Mouse (Mus musculus) neural tube, postnatal 0 days (tissue): ENCODE data around the gene Casc3. TPM values are rescaled to one million over a fixed set of nuclear protein-coding genes. Genes with fewer than 3 reads are reported as not detected.

Source experiments
- polyA plus RNA-seq: library from polyadenylated mRNA; unstranded; fragments of >200 nt; fragmentation: Nextera tagmentation; extraction: Ambion mirVana; gene quantifications from 2 replicates; pipeline ENCODE4 v1.2.1, GENCODE M21; 2015

The Casc3 gene
- polyA plus RNA-seq, result 34.2 and 37.0 TPM in 2 replicates

GRCm38 (mm10) chr11:98804605-98805004 is at the start of gene Casc3:
Gene Casc3 (plus strand): TSS chr11:98804905.

DNA sequence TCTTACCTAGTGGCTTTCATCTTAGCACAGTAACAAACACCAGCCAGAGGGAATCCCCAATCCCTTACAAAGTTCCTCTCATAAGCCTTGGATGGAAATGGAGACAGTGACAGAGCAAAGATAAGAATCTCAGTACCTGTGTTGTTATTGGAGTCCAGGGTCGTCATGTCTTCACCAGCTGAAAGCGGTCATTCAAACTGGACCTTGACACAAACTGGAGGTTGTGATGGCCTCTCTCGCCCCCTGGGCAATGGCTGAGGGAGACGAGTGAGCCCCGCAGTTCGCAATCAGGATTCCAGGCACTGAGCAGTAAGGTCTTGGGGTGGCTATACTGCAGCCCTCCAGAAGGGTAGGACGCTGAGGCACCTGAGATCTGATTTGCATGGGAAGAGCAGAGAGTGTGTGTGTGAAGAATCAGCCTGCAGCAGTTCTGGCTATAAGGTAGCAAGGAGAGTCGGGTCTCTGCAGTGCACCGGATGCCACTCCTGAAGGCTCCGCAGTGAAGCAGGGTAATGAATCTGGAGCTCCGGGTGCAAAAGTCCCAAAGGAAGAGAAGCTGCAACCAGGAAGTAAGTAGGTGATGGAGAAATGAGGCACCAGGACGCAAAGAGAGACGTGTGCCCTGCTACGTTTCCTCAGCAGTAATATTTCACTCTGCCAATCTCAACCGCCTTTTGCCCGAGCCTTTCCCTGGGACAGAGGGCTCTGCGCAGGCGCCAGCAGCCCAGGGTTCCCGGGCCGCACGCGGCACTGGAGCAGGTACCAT is 29.9 kb upstream of the Casc3 start, which contains the start of gene Nr1d1:
Nr1d1 (minus strand) TSS at position 752 of the 766 bp plus-strand sequence.

DNA sequence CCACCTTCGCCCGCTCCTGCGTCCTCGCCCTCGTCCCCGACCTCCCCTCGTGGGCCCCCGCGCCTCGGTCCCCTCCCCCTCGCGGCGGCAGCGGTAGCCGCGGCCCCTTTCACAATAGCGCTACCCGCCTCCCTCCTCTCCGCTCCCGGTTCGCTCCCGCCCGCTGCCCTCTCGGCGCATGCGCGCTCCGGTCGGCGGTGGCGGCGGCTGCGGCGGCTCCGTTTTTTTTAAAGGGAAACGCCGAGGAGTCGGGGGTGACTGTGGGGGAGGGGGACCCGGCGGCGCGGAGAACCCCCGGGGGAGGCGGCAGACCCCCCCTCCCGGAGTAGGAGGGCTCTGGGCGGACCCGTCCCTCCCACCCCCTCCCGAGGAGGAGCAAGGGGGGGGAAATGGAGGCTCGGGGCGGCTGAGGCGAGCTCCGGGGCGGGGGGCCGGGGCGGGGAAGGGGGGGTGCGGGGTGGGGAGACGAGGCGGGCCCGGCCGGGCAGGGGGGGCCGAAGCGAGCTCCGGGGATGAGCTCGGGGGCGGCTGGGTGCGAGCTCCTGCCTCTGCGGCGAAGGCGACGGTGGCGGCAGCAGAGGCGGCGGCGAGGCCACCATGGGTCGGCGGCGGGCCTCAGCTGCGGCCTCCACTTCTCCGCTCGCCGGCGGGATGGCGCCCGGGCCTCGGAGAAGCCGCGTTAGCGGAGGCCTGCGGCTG is 9.5 kb upstream of the Casc3 start, which contains the start of gene Msl1:
Msl1 (plus strand) TSS at position 502 of the 699 bp plus-strand sequence.

GRCm38 (mm10) chr11:98836651-98837141 is 32.0 kb downstream of the Casc3 start, which contains the start of gene Rapgefl1:
Gene Rapgefl1 (plus strand): TSS chr11:98836785.

DNA sequence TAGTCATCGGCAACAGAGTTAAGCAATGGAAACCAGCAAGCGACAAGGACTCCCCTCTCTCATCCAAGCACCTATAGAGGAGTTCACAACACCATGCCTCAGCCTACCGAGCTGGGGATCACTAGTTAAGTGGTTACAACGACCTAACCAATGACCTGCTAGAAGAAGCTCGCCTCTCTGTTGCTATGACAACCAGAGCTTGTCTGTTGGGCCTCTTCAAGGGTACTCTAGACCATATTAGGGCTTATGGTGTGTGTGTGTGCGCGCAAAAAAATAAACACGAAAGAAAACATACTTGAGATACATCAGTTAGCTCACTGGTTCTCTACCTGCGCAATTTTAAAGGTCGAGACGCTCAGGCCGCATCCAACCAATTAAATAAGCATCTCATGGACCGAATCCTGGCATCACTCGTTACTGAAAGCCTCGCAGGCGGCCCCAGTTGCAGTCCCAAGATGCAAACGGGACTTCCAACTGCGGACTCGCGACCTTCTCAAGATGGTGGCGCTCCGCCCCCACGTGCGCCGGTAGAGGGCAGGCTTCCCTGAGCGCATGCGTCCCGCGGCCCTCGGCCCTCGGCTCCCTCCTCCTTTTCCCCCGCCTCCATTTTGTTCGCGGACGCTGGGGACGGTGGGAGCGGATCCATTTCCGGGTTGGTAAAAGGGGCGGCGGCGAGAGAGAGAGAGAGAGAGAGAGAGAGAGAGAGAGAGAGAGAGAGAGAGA is 58.5 kb downstream of the Casc3 start, which contains the start of gene Wipf2:
Wipf2 (plus strand) TSS at position 611 of the 723 bp plus-strand sequence.

Other genes starting within 250 kb of the Casc3 start
- 76.4 and 90.5 TPM in 2 replicates for gene Ormdl3, start 217.5 kb upstream of the Casc3 start, polyA plus RNA-seq
- not detected in 2 replicates for gene Lrrc3c, start 206.6 kb upstream of the Casc3 start, polyA plus RNA-seq
- 0.33 and 0.52 TPM in 2 replicates for gene Gm12355, start 179.2 kb upstream of the Casc3 start, polyA plus RNA-seq
- gene Gsdma3, start 178.5 kb upstream of the Casc3 start, polyA plus RNA-seq, result not detected in 2 replicates
- gene Gsdma2, start 158.1 kb upstream of the Casc3 start, polyA plus RNA-seq, result not detected in 2 replicates
- gene Gsdma, start 140.6 kb upstream of the Casc3 start, polyA plus RNA-seq, result 0.13 TPM in 1 of 2 replicates, not detected in the other
- gene Psmd3, start 122.4 kb upstream of the Casc3 start, polyA plus RNA-seq, result 171 and 181 TPM in 2 replicates
- gene Csf3, start 103.6 kb upstream of the Casc3 start, polyA plus RNA-seq, result not detected in 2 replicates
- 37.3 and 45.1 TPM in 2 replicates for gene Med24, start 75.5 kb upstream of the Casc3 start, polyA plus RNA-seq
- 152 and 177 TPM in 2 replicates for gene Thra, start 64.3 kb upstream of the Casc3 start, polyA plus RNA-seq
- 8.4 and 10.3 TPM in 2 replicates for gene Nr1d1, start 29.6 kb upstream of the Casc3 start, polyA plus RNA-seq
- 31.5 and 32.2 TPM in 2 replicates for gene Msl1, start 9.4 kb upstream of the Casc3 start, polyA plus RNA-seq
- 14.0 and 19.0 TPM in 2 replicates for gene Rapgefl1, start 31.9 kb downstream of the Casc3 start, polyA plus RNA-seq
- gene Wipf2, start 58.7 kb downstream of the Casc3 start, polyA plus RNA-seq, result 3.1 and 4.0 TPM in 2 replicates
- gene Cdc6, start 102.9 kb downstream of the Casc3 start, polyA plus RNA-seq, result 1.8 and 2.1 TPM in 2 replicates
- 10.5 and 13.9 TPM in 2 replicates for gene Rara, start 122.9 kb downstream of the Casc3 start, polyA plus RNA-seq
- 4.8 and 5.7 TPM in 2 replicates for gene Gjd3, start 178.1 kb downstream of the Casc3 start, polyA plus RNA-seq
- 15.8 and 18.3 TPM in 2 replicates for gene Top2a, start 219.3 kb downstream of the Casc3 start, polyA plus RNA-seq
- gene Igfbp4, start 236.3 kb downstream of the Casc3 start, polyA plus RNA-seq, result 108 and 116 TPM in 2 replicates